Mouse (Mus musculus): ENCODE measurements at regions not wholly inside any gene's neighbourhood (a gene's known extent, or its start where the extent isn't known, plus 50 kb on each side); places are given as distances from the start of the nearest gene placed in this dataset.
A peak's percentile ranks its signal among the peaks of the same experiment; 100 is the strongest.

GRCm38 (mm10) chr5:119246824-119247223, 423.6 kb upstream of the Tbx3 start:
- WGBS = 64% methylated on average over 10 of the region's 10 CpGs
- DNase-seq (ENCODE audit: low spot score) = no peak
- peaks cover 9% of the 10 kb centered on the region for H3K4me1 ChIP-seq (ENCODE audit: control insufficient read depth, insufficient read depth, low read length)
- H3K27ac ChIP-seq (replicated peaks; ENCODE audit: low read depth, low read length) = no peak overlapping the region
- peaks cover 16% of the 10 kb centered on the region; the same call in 1 of the 2 replicates for H3K27me3 ChIP-seq (ENCODE audit: control insufficient read depth, insufficient read depth, low read length)
- no peak for ATAC-seq (ENCODE audit: low FRiP score, low read depth)
- H3K9me3 ChIP-seq (ENCODE audit: control insufficient read depth, low read length) = no peaks in the 10 kb centered on the region
- TF ChIP-seq POLR2A (IDR thresholded peaks at IDR 0.05; ENCODE audit: borderline replicate concordance, extremely low read depth, insufficient read depth, insufficient read length) = no peak
- H3K4me3 ChIP-seq (replicated peaks; ENCODE audit: low read length) = no peak overlapping the region
- H3K36me3 ChIP-seq (ENCODE audit: control insufficient read depth, insufficient read depth, low read length) = no peaks in the 10 kb centered on the region
- H3K4me2 ChIP-seq (replicated peaks; ENCODE audit: low read depth, low read length, severe bottlenecking) = no peak overlapping the region
- H3K9ac ChIP-seq (ENCODE audit: low read depth, low read length, severe bottlenecking) = no peak overlapping the region

- H3K27me3 ChIP-seq (ENCODE audit: control insufficient read depth, insufficient read depth, low read length) = peaks cover 16% of the 10 kb centered on the region; the same call in 1 of the 2 replicates
Measured at GRCm38 (mm10) chr5:119248626-119249025, 421.8 kb upstream of the Tbx3 start.

GRCm38 (mm10) chr5:119249124-119249718, 421.2 kb upstream of the Tbx3 start:
- no peak overlapping the region for H3K27ac ChIP-seq (replicated peaks; ENCODE audit: low read depth, low read length)
- peaks cover 10% of the 10 kb centered on the region for H3K4me1 ChIP-seq (ENCODE audit: control insufficient read depth, insufficient read depth, low read length)
- DNase-seq (ENCODE audit: low spot score) (no peak), ATAC-seq (ENCODE audit: low FRiP score, low read depth) (no peak)
- H3K27me3 ChIP-seq (ENCODE audit: control insufficient read depth, insufficient read depth, low read length) = peaks cover 16% of the 10 kb centered on the region; the same call in 1 of the 2 replicates
- H3K4me2 ChIP-seq (replicated peaks; ENCODE audit: low read depth, low read length, severe bottlenecking) = no peak overlapping the region
- H3K9me3 ChIP-seq (ENCODE audit: control insufficient read depth, low read length) = peaks cover 5% of the 10 kb centered on the region; the same call in 1 of the 2 replicates
- H3K4me3 ChIP-seq (replicated peaks; ENCODE audit: low read length) = no peak overlapping the region
- no peaks in the 10 kb centered on the region for H3K36me3 ChIP-seq (ENCODE audit: control insufficient read depth, insufficient read depth, low read length)
- WGBS = 51% methylated on average over 6 of the region's 6 CpGs
- TF ChIP-seq POLR2A (IDR thresholded peaks at IDR 0.05; ENCODE audit: borderline replicate concordance, extremely low read depth, insufficient read depth, insufficient read length) = no peak
- H3K9ac ChIP-seq (ENCODE audit: low read depth, low read length, severe bottlenecking) = no peak overlapping the region

More at GRCm38 (mm10) chr5:119248626-119249025, 421.8 kb upstream of the Tbx3 start:
- Histone ChIP-seq H3K4me2 (replicated peaks; ENCODE audit: low read depth, low read length, severe bottlenecking) (no peak overlapping the region), H3K4me1 (ENCODE audit: control insufficient read depth, insufficient read depth, low read length) (peaks cover 10% of the 10 kb centered on the region), H3K9me3 (ENCODE audit: control insufficient read depth, low read length) (peaks cover 5% of the 10 kb centered on the region; the same call in 1 of the 2 replicates), H3K9ac (ENCODE audit: low read depth, low read length, severe bottlenecking) (no peak overlapping the region), H3K27ac (replicated peaks; ENCODE audit: low read depth, low read length) (no peak overlapping the region), H3K36me3 (ENCODE audit: control insufficient read depth, insufficient read depth, low read length) (no peaks in the 10 kb centered on the region), H3K4me3 (replicated peaks; ENCODE audit: low read length) (no peak overlapping the region)
- 63% methylated on average over 6 of the region's 6 CpGs for WGBS
- no peak for DNase-seq (ENCODE audit: low spot score)
- no peak for ATAC-seq (ENCODE audit: low FRiP score, low read depth)
- no peak for TF ChIP-seq POLR2A (IDR thresholded peaks at IDR 0.05; ENCODE audit: borderline replicate concordance, extremely low read depth, insufficient read depth, insufficient read length)

GRCm38 (mm10) chr5:119251311-119252047, 419.0 kb upstream of the Tbx3 start:
- Histone ChIP-seq H3K27ac (replicated peaks; ENCODE audit: low read depth, low read length) (no peak overlapping the region), H3K4me3 (replicated peaks; ENCODE audit: low read length) (no peak overlapping the region), H3K27me3 (ENCODE audit: control insufficient read depth, insufficient read depth, low read length) (peaks cover 16% of the 10 kb centered on the region; the same call in 1 of the 2 replicates), H3K4me2 (replicated peaks; ENCODE audit: low read depth, low read length, severe bottlenecking) (no peak overlapping the region; the same call in 1 of the 2 replicates), H3K9me3 (ENCODE audit: control insufficient read depth, low read length) (peaks cover 5% of the 10 kb centered on the region; the same call in 1 of the 2 replicates), H3K4me1 (ENCODE audit: control insufficient read depth, insufficient read depth, low read length) (peaks cover 10% of the 10 kb centered on the region), H3K9ac (ENCODE audit: low read depth, low read length, severe bottlenecking) (no peak overlapping the region), H3K36me3 (ENCODE audit: control insufficient read depth, insufficient read depth, low read length) (no peaks in the 10 kb centered on the region)
- ATAC-seq (ENCODE audit: low FRiP score, low read depth) (peak; percentile 50), DNase-seq (ENCODE audit: low spot score) (no peak)
- no peak for TF ChIP-seq POLR2A (IDR thresholded peaks at IDR 0.05; ENCODE audit: borderline replicate concordance, extremely low read depth, insufficient read depth, insufficient read length)
- 10% methylated on average over 9 of the region's 9 CpGs for WGBS

- TF ChIP-seq POLR2A (IDR thresholded peaks at IDR 0.05; ENCODE audit: borderline replicate concordance, extremely low read depth, insufficient read depth, insufficient read length) = no peak
- H3K4me1 ChIP-seq (ENCODE audit: control insufficient read depth, insufficient read depth, low read length) = peaks cover 9% of the 10 kb centered on the region
- peaks cover 12% of the 10 kb centered on the region for H3K27me3 ChIP-seq (ENCODE audit: control insufficient read depth, insufficient read depth, low read length)
- peaks cover 5% of the 10 kb centered on the region; the same call in 1 of the 2 replicates for H3K9me3 ChIP-seq (ENCODE audit: control insufficient read depth, low read length)
- H3K9ac ChIP-seq (ENCODE audit: low read depth, low read length, severe bottlenecking) = no peak overlapping the region
- H3K4me2 ChIP-seq (replicated peaks; ENCODE audit: low read depth, low read length, severe bottlenecking) = no peak overlapping the region
- no peak overlapping the region for H3K4me3 ChIP-seq (replicated peaks; ENCODE audit: low read length)
- H3K36me3 ChIP-seq (ENCODE audit: control insufficient read depth, insufficient read depth, low read length) = no peaks in the 10 kb centered on the region
- no peak for ATAC-seq (ENCODE audit: low FRiP score, low read depth)
- DNase-seq (ENCODE audit: low spot score) = no peak
- no peak overlapping the region for H3K27ac ChIP-seq (replicated peaks; ENCODE audit: low read depth, low read length)
- 65% methylated on average over 21 of the region's 21 CpGs for WGBS
Measured at GRCm38 (mm10) chr5:119257374-119258120, 412.9 kb upstream of the Tbx3 start.

Data from limb, embryonic 14.5 days (tissue).